Mouse (Mus musculus) embryonic facial prominence, embryonic 15.5 days (tissue): ENCODE measurements around the gene Spock1. TPM values are rescaled to one million over a fixed set of nuclear protein-coding genes. Genes with fewer than 3 reads are reported as not detected.

Source experiments
- ATAC-seq: fragments of 200-750 bp; cut with Nextera tagmentation; 2 replicates; pipeline ENCODE4 v1.8.0; 2017; ENCODE audit warnings: low read depth, moderate TSS enrichment; ENCODE audit not compliant: insufficient number of reproducible peaks, low FRiP score, low TSS enrichment
- H3K27ac ChIP-seq: fragments of 300-500 bp; sonication (generic); replicated peaks from 2 replicates; pipeline ENCODE4 v1.5.1; 2015; ENCODE audit warnings: mild to moderate bottlenecking, inconsistent platforms
- H3K27me3 ChIP-seq: fragments of 300-500 bp; sonication (generic); 2 replicates; pipeline ENCODE4 v1.6.1; 2015; ENCODE audit warnings: inconsistent platforms
- H3K36me3 ChIP-seq: fragments of 300-500 bp; sonication (generic); 2 replicates; pipeline ENCODE4 v1.6.1; 2015; ENCODE audit warnings: mild to moderate bottlenecking, inconsistent platforms
- H3K4me1 ChIP-seq: fragments of 300-500 bp; sonication (generic); 2 replicates; pipeline ENCODE4 v1.6.1; 2015; ENCODE audit warnings: inconsistent platforms
- H3K4me2 ChIP-seq: fragments of 300-500 bp; sonication (generic); replicated peaks from 2 replicates; pipeline ENCODE4 v1.6.1; 2015; ENCODE audit warnings: mild to moderate bottlenecking, inconsistent platforms
- H3K4me3 ChIP-seq: fragments of 300-500 bp; sonication (generic); replicated peaks from 2 replicates; pipeline ENCODE4 v1.5.1; 2015; ENCODE audit warnings: mild to moderate bottlenecking, inconsistent platforms
- H3K9ac ChIP-seq: fragments of 300-500 bp; sonication (generic); 2 replicates; pipeline ENCODE4 v1.6.1; 2015; ENCODE audit warnings: inconsistent platforms
- H3K9me3 ChIP-seq: fragments of 300-500 bp; sonication (generic); replicated peaks from 2 replicates; pipeline ENCODE4 v1.6.1; 2016; ENCODE audit warnings: inconsistent platforms
- WGBS: fragments of 180-500 bp; shearing (Covaris S2); methylation state at CpG from one replicate; pipeline ENCODE4 v1.1.7; 2015; 5-methylcytosine and 5-hydroxymethylcytosine counted together
- polyA plus RNA-seq: library from polyadenylated mRNA; unstranded; fragments of >200 nt; fragmentation: Nextera tagmentation; extraction: Ambion mirVana; gene quantifications from 2 replicates; pipeline ENCODE4 v1.2.1, GENCODE M21; 2015

Spock1 gene
- polyA plus RNA-seq, 1 experiment from 2014 or later: 14.4 TPM

- no peak overlapping the region for H3K27ac ChIP-seq
- H3K36me3 ChIP-seq: no peaks in the 10 kb centered on the region
- ATAC-seq: no peak; the same call in 1 of the 2 replicates
- H3K4me2 ChIP-seq: no peak overlapping the region
- no peak overlapping the region for H3K9ac ChIP-seq
- H3K27me3 ChIP-seq: peaks cover 6% of the 10 kb centered on the region; the same call in 1 of the 2 replicates
- H3K9me3 ChIP-seq: no peaks in the 10 kb centered on the region
- no peaks in the 10 kb centered on the region for H3K4me1 ChIP-seq
- H3K4me3 ChIP-seq: no peak overlapping the region
- WGBS: 72% methylated on average over 3 of the region's 3 CpGs
Observed at GRCm38 (mm10) chr13:57659872-57660271, 248.3 kb downstream of the Spock1 start.

- Histone ChIP-seq H3K9me3 (no peaks in the 10 kb centered on the region), H3K4me1 (no peaks in the 10 kb centered on the region), H3K4me2 (no peak overlapping the region), H3K27me3 (peaks cover 6% of the 10 kb centered on the region; the same call in 1 of the 2 replicates), H3K36me3 (no peaks in the 10 kb centered on the region), H3K27ac (no peak overlapping the region), H3K9ac (no peak overlapping the region), H3K4me3 (no peak overlapping the region)
- no peak for ATAC-seq
- 62% methylated on average over 8 of the region's 8 CpGs for WGBS
Observed at GRCm38 (mm10) chr13:57656606-57657005, 251.5 kb downstream of the Spock1 start.

GRCm38 (mm10) chr13:57654362-57654761, 253.8 kb downstream of the Spock1 start:
- 80% methylated on average over 7 of the region's 7 CpGs for WGBS
- Histone ChIP-seq H3K9ac (no peak overlapping the region), H3K4me1 (no peaks in the 10 kb centered on the region), H3K4me2 (no peak overlapping the region), H3K36me3 (no peaks in the 10 kb centered on the region), H3K27ac (no peak overlapping the region), H3K4me3 (no peak overlapping the region), H3K27me3 (peaks cover 6% of the 10 kb centered on the region; the same call in 1 of the 2 replicates), H3K9me3 (no peaks in the 10 kb centered on the region)
- ATAC-seq: no peak

- ATAC-seq: no peak
- 73% methylated on average over 4 of the region's 4 CpGs for WGBS
- Histone ChIP-seq H3K27ac (no peak overlapping the region), H3K4me2 (no peak overlapping the region), H3K9ac (no peak overlapping the region), H3K4me3 (no peak overlapping the region), H3K9me3 (no peaks in the 10 kb centered on the region), H3K27me3 (peaks cover 6% of the 10 kb centered on the region; the same call in 1 of the 2 replicates), H3K36me3 (no peaks in the 10 kb centered on the region), H3K4me1 (no peaks in the 10 kb centered on the region)
Observed at GRCm38 (mm10) chr13:57651236-57651635, 256.9 kb downstream of the Spock1 start.

- Histone ChIP-seq H3K9me3 (no peaks in the 10 kb centered on the region), H3K36me3 (no peaks in the 10 kb centered on the region), H3K4me2 (no peak overlapping the region), H3K27me3 (no peaks in the 10 kb centered on the region), H3K27ac (no peak overlapping the region), H3K4me1 (no peaks in the 10 kb centered on the region), H3K9ac (no peak overlapping the region), H3K4me3 (no peak overlapping the region)
- WGBS: 66% methylated on average over 2 of the region's 2 CpGs
- no peak for ATAC-seq
Observed at GRCm38 (mm10) chr13:57648784-57649183, 259.3 kb downstream of the Spock1 start.

DNA sequence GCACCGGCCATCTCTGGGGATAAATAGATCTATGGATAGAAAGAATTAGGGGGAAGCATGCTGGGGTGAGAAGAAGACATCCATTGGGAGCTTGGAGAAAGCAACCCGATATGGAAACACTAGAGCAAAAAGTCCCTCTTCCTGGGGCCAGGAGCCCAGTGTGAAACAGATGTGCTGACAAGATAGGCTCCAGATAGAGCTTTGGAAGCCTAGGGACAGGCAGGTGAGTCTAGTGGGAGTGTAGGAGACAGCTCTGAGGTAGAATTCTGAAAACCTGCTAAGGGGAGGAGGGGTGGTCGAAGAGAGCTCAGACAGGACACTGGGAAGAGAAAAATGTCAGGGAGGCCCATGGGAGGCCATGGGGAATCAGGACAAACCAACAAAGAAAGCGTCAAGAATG, 260.7 kb downstream of the Spock1 start:
- no peak for ATAC-seq
- no peaks in the 10 kb centered on the region for H3K36me3 ChIP-seq
- H3K4me3 ChIP-seq: no peak overlapping the region
- H3K9me3 ChIP-seq: no peaks in the 10 kb centered on the region
- 79% methylated on average over 4 of the region's 4 CpGs for WGBS
- H3K4me1 ChIP-seq: no peaks in the 10 kb centered on the region
- no peak overlapping the region for H3K9ac ChIP-seq
- H3K4me2 ChIP-seq: no peak overlapping the region
- no peaks in the 10 kb centered on the region for H3K27me3 ChIP-seq
- H3K27ac ChIP-seq: no peak overlapping the region

GRCm38 (mm10) chr13:57643036-57643435, 265.1 kb downstream of the Spock1 start:
- 68% methylated on average over 12 of the region's 12 CpGs for WGBS
- Histone ChIP-seq H3K36me3 (no peaks in the 10 kb centered on the region), H3K4me2 (no peak overlapping the region), H3K27me3 (no peaks in the 10 kb centered on the region), H3K4me1 (no peaks in the 10 kb centered on the region), H3K27ac (no peak overlapping the region), H3K4me3 (no peak overlapping the region), H3K9ac (no peak overlapping the region), H3K9me3 (no peaks in the 10 kb centered on the region)
- no peak for ATAC-seq

- no peak overlapping the region for H3K27ac ChIP-seq
- H3K9ac ChIP-seq: no peak overlapping the region
- no peaks in the 10 kb centered on the region for H3K4me1 ChIP-seq
- 88% methylated on average over 4 of the region's 4 CpGs for WGBS
- H3K36me3 ChIP-seq: no peaks in the 10 kb centered on the region
- no peak for ATAC-seq
- H3K4me3 ChIP-seq: no peak overlapping the region
- H3K4me2 ChIP-seq: no peak overlapping the region
- H3K9me3 ChIP-seq: no peaks in the 10 kb centered on the region
- no peaks in the 10 kb centered on the region for H3K27me3 ChIP-seq
Observed at GRCm38 (mm10) chr13:57641649-57642048, 266.5 kb downstream of the Spock1 start.

DNA sequence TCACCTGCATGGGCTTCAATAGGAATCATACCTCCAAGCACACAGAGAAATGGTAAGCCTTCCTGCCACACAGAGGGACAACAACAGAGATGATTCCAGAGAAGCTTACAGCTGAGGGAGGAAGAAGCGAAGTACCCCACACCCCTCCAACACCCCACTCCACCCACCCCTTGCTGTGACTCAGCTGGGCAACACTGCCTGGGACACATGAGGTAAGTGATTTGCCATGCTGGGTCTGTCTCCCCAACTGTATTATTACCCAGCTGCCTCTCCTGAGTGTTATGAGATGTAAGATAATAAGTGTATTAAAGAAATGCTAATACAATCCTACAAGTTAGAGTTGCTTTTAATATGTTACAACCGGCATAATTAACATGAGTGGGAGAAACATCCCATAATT, 267.2 kb downstream of the Spock1 start:
- no peak overlapping the region for H3K4me3 ChIP-seq
- H3K9ac ChIP-seq: no peak overlapping the region
- no peaks in the 10 kb centered on the region for H3K4me1 ChIP-seq
- H3K4me2 ChIP-seq: no peak overlapping the region
- WGBS: 70% methylated on average over 2 of the region's 2 CpGs
- H3K9me3 ChIP-seq: no peaks in the 10 kb centered on the region
- ATAC-seq: no peak
- no peaks in the 10 kb centered on the region for H3K27me3 ChIP-seq
- H3K36me3 ChIP-seq: no peaks in the 10 kb centered on the region
- H3K27ac ChIP-seq: no peak overlapping the region

DNA sequence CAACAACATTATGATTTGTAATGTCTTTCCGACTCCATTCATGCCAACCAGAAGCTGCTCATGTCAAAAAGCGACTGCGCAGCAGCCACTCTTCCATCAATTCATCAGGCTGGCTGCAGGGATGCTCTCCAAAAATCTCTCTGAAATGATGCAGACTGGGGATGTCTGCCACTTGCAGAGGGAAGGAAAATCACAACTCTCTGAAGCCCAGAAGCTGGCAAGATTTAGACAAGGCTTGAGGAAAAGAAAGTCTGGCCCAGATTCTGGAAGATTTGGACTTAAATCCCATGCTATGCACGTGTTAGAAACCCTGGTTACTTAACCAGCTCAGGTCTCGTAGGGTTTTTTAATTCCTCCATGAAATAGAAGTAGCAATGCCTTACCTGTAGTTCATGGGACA, 269.3 kb downstream of the Spock1 start:
- Histone ChIP-seq H3K27me3 (no peaks in the 10 kb centered on the region), H3K9me3 (no peaks in the 10 kb centered on the region), H3K4me1 (no peaks in the 10 kb centered on the region), H3K9ac (no peak overlapping the region), H3K4me2 (no peak overlapping the region), H3K36me3 (no peaks in the 10 kb centered on the region), H3K27ac (no peak overlapping the region), H3K4me3 (no peak overlapping the region)
- WGBS: 73% methylated on average over 5 of the region's 5 CpGs
- no peak for ATAC-seq

DNA sequence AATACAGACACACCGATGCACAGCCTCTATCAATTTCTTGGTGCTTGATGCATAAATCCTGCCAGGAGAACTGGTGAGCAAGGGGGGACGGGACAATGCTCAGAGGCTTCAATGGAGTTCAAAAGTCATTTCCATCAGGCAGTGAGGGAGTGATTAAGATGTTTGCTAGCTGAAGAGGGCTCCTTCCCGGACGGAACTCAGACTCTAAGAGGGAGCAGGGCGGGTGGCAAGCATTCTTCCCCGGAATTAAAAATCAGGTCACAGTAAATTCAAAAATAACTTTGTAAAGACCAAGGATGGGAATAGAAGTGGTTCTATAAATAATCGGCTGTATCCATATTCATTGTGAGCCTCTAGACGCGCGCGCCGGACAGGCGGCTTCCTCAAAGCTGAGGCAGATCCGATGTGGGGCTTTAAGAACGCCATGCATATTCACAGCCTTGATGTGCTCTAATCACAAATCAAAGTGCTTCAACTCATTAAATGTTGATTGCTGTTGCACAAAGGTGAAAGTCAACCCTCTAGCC, 270.5 kb downstream of the Spock1 start:
- H3K9ac ChIP-seq: no peak overlapping the region
- no peaks in the 10 kb centered on the region for H3K27me3 ChIP-seq
- H3K4me2 ChIP-seq: no peak overlapping the region
- no peak overlapping the region for H3K4me3 ChIP-seq
- no peak for ATAC-seq
- no peak overlapping the region for H3K27ac ChIP-seq
- H3K36me3 ChIP-seq: no peaks in the 10 kb centered on the region
- 86% methylated on average over 15 of the region's 15 CpGs for WGBS
- no peaks in the 10 kb centered on the region for H3K4me1 ChIP-seq
- no peaks in the 10 kb centered on the region for H3K9me3 ChIP-seq

DNA sequence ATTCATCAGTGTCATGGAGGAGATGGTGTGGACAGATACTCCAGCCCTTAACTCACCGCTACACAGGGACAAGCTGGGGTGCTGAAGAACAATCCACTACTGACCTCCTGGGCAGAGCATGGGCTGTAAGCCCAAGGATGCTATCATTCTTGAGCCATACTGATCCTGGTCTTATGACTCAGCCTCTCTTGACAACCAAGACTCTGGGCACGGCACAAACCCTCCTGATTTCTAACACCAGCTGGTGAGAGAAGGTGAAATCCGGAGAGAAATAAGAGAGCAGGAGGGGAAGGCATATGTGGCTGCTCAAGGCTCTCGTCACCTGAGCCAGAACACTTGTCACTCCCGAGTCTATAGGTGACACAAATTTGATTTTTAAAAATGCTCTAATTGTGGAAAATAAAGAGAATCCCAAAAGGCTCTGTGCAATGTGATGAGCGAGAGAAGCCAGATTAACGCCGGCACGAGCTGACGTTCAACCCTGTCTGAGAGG, 271.0 kb downstream of the Spock1 start:
- no peak overlapping the region for H3K4me2 ChIP-seq
- H3K27ac ChIP-seq: no peak overlapping the region
- H3K4me1 ChIP-seq: no peaks in the 10 kb centered on the region
- H3K36me3 ChIP-seq: no peaks in the 10 kb centered on the region
- 85% methylated on average over 10 of the region's 10 CpGs for WGBS
- H3K9me3 ChIP-seq: no peaks in the 10 kb centered on the region
- no peaks in the 10 kb centered on the region for H3K27me3 ChIP-seq
- ATAC-seq: no peak
- H3K4me3 ChIP-seq: no peak overlapping the region
- H3K9ac ChIP-seq: no peak overlapping the region
